Mouse (Mus musculus) heart, adult 2 months (tissue): ENCODE measurements around the gene Minos1.

Source experiments
- CTCF ChIP-seq: fragments of 200-600 bp; IDR thresholded peaks from 2 replicates; pipeline ENCODE4 v1.8.1; 2022; ENCODE audit warnings: antibody characterized with exemption, mild to moderate bottlenecking, moderate library complexity
- POLR2A ChIP-seq: fragments of 200-500 bp; IDR thresholded peaks from 2 replicates; pipeline ENCODE4 v1.6.1; 2011; ENCODE audit warnings: mild to moderate bottlenecking, low read depth, low read length, control low read depth; ENCODE audit not compliant: insufficient read depth

- TF ChIP-seq CTCF (no peak), POLR2A (no peak)
Measured at GRCm38 (mm10) chr4:139079439-139079838, 51.5 kb downstream of the Minos1 start.
